Mouse (Mus musculus): ENCODE measurements around the gene Atpaf2. TPM values are rescaled to one million over a fixed set of nuclear protein-coding genes. Genes with fewer than 3 reads are reported as not detected.

Atpaf2 gene
- polyA plus RNA-seq (2012; rRNA removed): 83.6 and 87.7 TPM in 2 replicates

- no peaks in the 10 kb centered on the region for H3K36me3 ChIP-seq (ENCODE audit: control insufficient read depth, insufficient read depth, low read length)
- TF ChIP-seq POLR2A (IDR thresholded peaks at IDR 0.05; ENCODE audit: control insufficient read depth, low read depth, low read length) (0 out of 2 replicates have a peak, but pooled peaks have one; percentile 7), CTCF (IDR thresholded peaks at IDR 0.05; ENCODE audit: control insufficient read depth, insufficient read depth, insufficient replicate concordance, low read depth, low read length) (no peak)
- H3K27me3 ChIP-seq (ENCODE audit: control insufficient read depth, insufficient read depth, low read length): no peaks in the 10 kb centered on the region
These were observed at the start of gene Atpaf2 for GRCm38 (mm10) chr11:60417717-60418472. Atpaf2 (minus strand) TSS chr11:60418457.

GRCm38 (mm10) chr11:60465943-60466380 is 47.7 kb upstream of the Atpaf2 start:
- no peaks in the 10 kb centered on the region for H3K4me1 ChIP-seq (ENCODE audit: control insufficient read depth, insufficient read depth, low read length)
- no peak overlapping the region for H3K27ac ChIP-seq (ENCODE audit: control insufficient read depth, insufficient read depth, low read depth, low read length)
- no peak overlapping the region for H3K4me3 ChIP-seq (ENCODE audit: control insufficient read depth, low read depth, low read length)
- H3K27me3 ChIP-seq (ENCODE audit: control insufficient read depth, insufficient read depth, low read length): no peaks in the 10 kb centered on the region
- no peak for TF ChIP-seq POLR2A (IDR thresholded peaks at IDR 0.05; ENCODE audit: control insufficient read depth, low read depth, low read length)
- TF ChIP-seq CTCF (IDR thresholded peaks at IDR 0.05; ENCODE audit: control insufficient read depth, insufficient read depth, insufficient replicate concordance, low read depth, low read length): peak; percentile 56; the same call in 1 of the 2 replicates
- peaks cover 4% of the 10 kb centered on the region for H3K36me3 ChIP-seq (ENCODE audit: control insufficient read depth, insufficient read depth, low read length)

More at GRCm38 (mm10) chr11:60417717-60418472, at the start of gene Atpaf2:
- Histone ChIP-seq H3K27ac (ENCODE audit: control insufficient read depth, insufficient read depth, low read depth, low read length) (peak within 1 kb of the TSS; percentile 96), H3K4me1 (ENCODE audit: control insufficient read depth, insufficient read depth, low read length) (peaks cover 6% of the 10 kb centered on the region), H3K4me3 (ENCODE audit: control insufficient read depth, low read depth, low read length) (peak within 1 kb of the TSS; percentile 97)

- TF ChIP-seq CTCF (IDR thresholded peaks at IDR 0.05; ENCODE audit: control insufficient read depth, insufficient read depth, insufficient replicate concordance, low read depth, low read length) (no peak), POLR2A (IDR thresholded peaks at IDR 0.05; ENCODE audit: control insufficient read depth, low read depth, low read length) (no peak)
- Histone ChIP-seq H3K36me3 (ENCODE audit: control insufficient read depth, insufficient read depth, low read length) (peaks cover 1% of the 10 kb centered on the region; the same call in 1 of the 2 replicates), H3K4me1 (ENCODE audit: control insufficient read depth, insufficient read depth, low read length) (peaks cover 6% of the 10 kb centered on the region), H3K27me3 (ENCODE audit: control insufficient read depth, insufficient read depth, low read length) (no peaks in the 10 kb centered on the region), H3K27ac (ENCODE audit: control insufficient read depth, insufficient read depth, low read depth, low read length) (no peak overlapping the region), H3K4me3 (ENCODE audit: control insufficient read depth, low read depth, low read length) (no peak overlapping the region)
These were observed 39.7 kb upstream of the Atpaf2 start for GRCm38 (mm10) chr11:60457973-60458372.

GRCm38 (mm10) chr11:60454745-60455087 is 36.5 kb upstream of the Atpaf2 start:
- Histone ChIP-seq H3K36me3 (ENCODE audit: control insufficient read depth, insufficient read depth, low read length) (peaks cover 1% of the 10 kb centered on the region; the same call in 1 of the 2 replicates), H3K27ac (ENCODE audit: control insufficient read depth, insufficient read depth, low read depth, low read length) (peak overlapping the region; percentile 47), H3K4me1 (ENCODE audit: control insufficient read depth, insufficient read depth, low read length) (peaks cover 6% of the 10 kb centered on the region), H3K4me3 (ENCODE audit: control insufficient read depth, low read depth, low read length) (peak overlapping the region; percentile 95), H3K27me3 (ENCODE audit: control insufficient read depth, insufficient read depth, low read length) (no peaks in the 10 kb centered on the region)
- TF ChIP-seq CTCF (IDR thresholded peaks at IDR 0.05; ENCODE audit: control insufficient read depth, insufficient read depth, insufficient replicate concordance, low read depth, low read length): no peak
- TF ChIP-seq POLR2A (IDR thresholded peaks at IDR 0.05; ENCODE audit: control insufficient read depth, low read depth, low read length): no peak

DNA sequence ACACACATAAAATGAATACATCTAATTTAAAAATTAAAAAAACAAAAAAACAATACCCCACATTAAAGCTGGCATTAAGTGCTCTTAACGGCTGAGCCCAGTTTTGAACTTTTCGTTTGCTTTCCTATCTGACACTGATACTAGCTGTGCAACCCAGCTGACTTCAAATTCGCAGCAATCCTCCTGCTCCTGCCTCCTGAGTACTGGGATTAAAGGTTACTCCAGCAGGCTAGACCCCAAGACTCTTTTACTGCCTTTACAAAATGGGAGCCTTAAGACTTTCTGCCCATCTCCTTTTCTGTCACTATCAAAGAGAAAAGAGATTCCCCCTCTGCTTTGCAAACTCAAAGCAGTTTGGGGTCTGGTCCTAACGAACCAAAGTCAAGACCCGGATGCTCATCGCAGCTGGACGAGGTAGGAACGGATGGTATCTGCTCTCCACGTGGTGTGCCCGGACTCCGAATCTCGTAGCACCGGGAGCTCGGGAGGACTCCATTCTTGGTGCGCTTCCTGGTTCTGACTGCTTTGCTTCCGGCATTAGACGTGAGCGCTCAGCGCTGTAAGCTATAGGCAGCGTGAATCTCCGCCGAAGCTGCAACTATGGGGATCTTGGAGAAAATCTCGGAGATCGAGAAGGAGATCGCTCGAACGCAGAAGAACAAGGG is 36.0 kb upstream of the Atpaf2 start, which contains the start of gene Drg2:
Drg2 (plus strand) TSS at position 512 of the 665 bp plus-strand sequence.
- peaks cover 1% of the 10 kb centered on the region; the same call in 1 of the 2 replicates for H3K36me3 ChIP-seq (ENCODE audit: control insufficient read depth, insufficient read depth, low read length)
- peak within 1 kb of the TSS; percentile 95 for H3K4me3 ChIP-seq (ENCODE audit: control insufficient read depth, low read depth, low read length)
- TF ChIP-seq CTCF (IDR thresholded peaks at IDR 0.05; ENCODE audit: control insufficient read depth, insufficient read depth, insufficient replicate concordance, low read depth, low read length) (no peak), POLR2A (IDR thresholded peaks at IDR 0.05; ENCODE audit: control insufficient read depth, low read depth, low read length) (peak; percentile 80)
- peak within 1 kb of the TSS; percentile 47 for H3K27ac ChIP-seq (ENCODE audit: control insufficient read depth, insufficient read depth, low read depth, low read length)
- H3K27me3 ChIP-seq (ENCODE audit: control insufficient read depth, insufficient read depth, low read length): no peaks in the 10 kb centered on the region
- peaks cover 6% of the 10 kb centered on the region for H3K4me1 ChIP-seq (ENCODE audit: control insufficient read depth, insufficient read depth, low read length)

DNA sequence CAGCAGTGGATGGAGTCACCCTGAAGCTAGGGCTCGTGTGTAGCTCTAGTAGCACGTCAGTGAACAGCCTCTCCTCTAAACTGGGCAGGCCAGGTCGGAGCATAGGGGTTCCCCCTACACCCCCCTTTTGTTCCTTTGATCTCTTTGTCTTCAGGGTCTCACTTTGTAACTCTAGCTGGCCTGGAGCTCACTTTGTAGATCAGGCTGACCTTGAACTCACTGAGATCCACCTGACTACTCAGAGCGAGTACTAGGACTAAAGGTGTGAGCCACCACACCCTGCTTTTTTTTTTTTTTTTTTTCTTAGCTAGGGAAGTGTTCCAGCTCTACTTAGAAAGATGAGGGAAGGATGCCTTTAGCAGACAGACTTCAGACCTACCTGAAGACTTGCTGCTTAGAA is 25.8 kb upstream of the Atpaf2 start:
- peaks cover 5% of the 10 kb centered on the region for H3K36me3 ChIP-seq (ENCODE audit: control insufficient read depth, insufficient read depth, low read length)
- TF ChIP-seq POLR2A (IDR thresholded peaks at IDR 0.05; ENCODE audit: control insufficient read depth, low read depth, low read length): no peak
- no peak for TF ChIP-seq CTCF (IDR thresholded peaks at IDR 0.05; ENCODE audit: control insufficient read depth, insufficient read depth, insufficient replicate concordance, low read depth, low read length)
- H3K27me3 ChIP-seq (ENCODE audit: control insufficient read depth, insufficient read depth, low read length): no peaks in the 10 kb centered on the region
- no peak overlapping the region for H3K27ac ChIP-seq (ENCODE audit: control insufficient read depth, insufficient read depth, low read depth, low read length)
- no peak overlapping the region for H3K4me3 ChIP-seq (ENCODE audit: control insufficient read depth, low read depth, low read length)
- no peaks in the 10 kb centered on the region for H3K4me1 ChIP-seq (ENCODE audit: control insufficient read depth, insufficient read depth, low read length)

DNA sequence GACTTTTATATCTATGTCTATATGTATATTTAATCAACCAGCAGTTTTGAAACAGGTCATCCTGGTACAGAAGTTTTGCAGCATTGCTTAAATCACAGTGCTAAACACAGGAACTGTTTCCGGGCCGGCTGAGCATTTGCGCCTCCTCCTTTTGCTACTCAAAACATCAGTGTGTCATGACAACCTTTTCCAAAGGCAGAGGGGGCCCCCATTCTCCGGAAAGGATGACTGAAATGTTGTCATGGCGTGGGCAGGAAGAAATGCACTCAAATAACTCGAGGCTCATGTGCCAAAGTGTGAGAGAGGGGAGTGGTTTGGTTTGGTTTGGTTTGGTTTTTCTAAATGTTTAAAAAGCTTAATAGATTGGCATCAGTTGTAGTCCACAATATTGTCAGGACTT is 24.6 kb upstream of the Atpaf2 start:
- Histone ChIP-seq H3K27me3 (ENCODE audit: control insufficient read depth, insufficient read depth, low read length) (no peaks in the 10 kb centered on the region), H3K4me3 (ENCODE audit: control insufficient read depth, low read depth, low read length) (no peak overlapping the region), H3K4me1 (ENCODE audit: control insufficient read depth, insufficient read depth, low read length) (no peaks in the 10 kb centered on the region), H3K27ac (ENCODE audit: control insufficient read depth, insufficient read depth, low read depth, low read length) (no peak overlapping the region), H3K36me3 (ENCODE audit: control insufficient read depth, insufficient read depth, low read length) (peaks cover 7% of the 10 kb centered on the region)
- TF ChIP-seq CTCF (IDR thresholded peaks at IDR 0.05; ENCODE audit: control insufficient read depth, insufficient read depth, insufficient replicate concordance, low read depth, low read length) (no peak), POLR2A (IDR thresholded peaks at IDR 0.05; ENCODE audit: control insufficient read depth, low read depth, low read length) (no peak)

All from testis, adult 2 months (tissue).